In genomic region chr12:40177089-40177488, GRCm38 (mm10) we compare ENCODE assay signal across 8 mouse cellular contexts. TPM values are rescaled to one million over a fixed set of nuclear protein-coding genes. Genes with fewer than 3 reads are reported as not detected.
A peak's percentile ranks its signal among the peaks of the same experiment; 100 is the strongest.
DNase-seq lines count a peak whose midpoint lies in the region.

No protein-coding gene starts in this region.

- intact Hi-C loops in heart, postnatal 25 days (cut with DNase I) = loop anchor here (2.0 kb wide), 1 partner anchor 24 kb away; no protein-coding TSS in a partner anchor

- DNase-seq in heart, postnatal 4 days = peak; percentile 52
- DNase-seq in heart, postnatal 25 days (ENCODE audit: low spot score) = no peak
- peak; percentile 71 for DNase-seq in CD4-positive, CD25-positive, alpha-beta regulatory T cell, adult 2 months (ENCODE audit: low read depth, low spot score)
- DNase-seq in R1 (ENCODE audit: low read depth, low spot score) = peak; percentile 68
- DNase-seq in kidney, postnatal 10 days = peak; percentile 49
- DNase-seq in testis, postnatal 10 days (ENCODE audit: low spot score) = peak; percentile 66
- DNase-seq in left cerebral cortex, adult 9 months (ENCODE audit: low spot score in 2 of 2) = no peak
- DNase-seq in natural killer cell, adult 2 months (ENCODE audit: low spot score in 2 of 2) = no peak

RNA-seq across cellular contexts. Expression of gene Lsmem1, which starts 22.2 kb away (rescaled TPM):
- 10 to 100 TPM; 23.4 to 23.6 TPM for total RNA-seq in heart, postnatal 4 days (2021)
- 10 to 100 TPM; 40.6 to 43.2 TPM for total RNA-seq in heart, postnatal 25 days (2021)

RNA-seq across cellular contexts. Expression of gene Scin, which starts 43.1 kb away (rescaled TPM):
- 1 to 10 TPM; 2.3 to 2.5 TPM for total RNA-seq in heart, postnatal 4 days (2021)
- 1 to 10 TPM in 1 of 2 experiments, under 1 TPM in 1; 0.94 to 1.2 TPM for total RNA-seq in heart, postnatal 25 days (2021)

Comparison
In these comparisons a context has a peak if more than half of its experiments do, and no peak if none do; other contexts are left out.
1. DNase-seq: peak in heart, postnatal 4 days (single experiment), CD4-positive, CD25-positive, alpha-beta regulatory T cell, adult 2 months (single experiment), R1 (single experiment), kidney, postnatal 10 days (single experiment) and testis, postnatal 10 days (single experiment); none in heart, postnatal 25 days (single experiment), left cerebral cortex, adult 9 months (0 of 2) and natural killer cell, adult 2 months (0 of 2).